Mouse (Mus musculus): Measurements from ENCODE around the gene Tmod2.

DNA sequence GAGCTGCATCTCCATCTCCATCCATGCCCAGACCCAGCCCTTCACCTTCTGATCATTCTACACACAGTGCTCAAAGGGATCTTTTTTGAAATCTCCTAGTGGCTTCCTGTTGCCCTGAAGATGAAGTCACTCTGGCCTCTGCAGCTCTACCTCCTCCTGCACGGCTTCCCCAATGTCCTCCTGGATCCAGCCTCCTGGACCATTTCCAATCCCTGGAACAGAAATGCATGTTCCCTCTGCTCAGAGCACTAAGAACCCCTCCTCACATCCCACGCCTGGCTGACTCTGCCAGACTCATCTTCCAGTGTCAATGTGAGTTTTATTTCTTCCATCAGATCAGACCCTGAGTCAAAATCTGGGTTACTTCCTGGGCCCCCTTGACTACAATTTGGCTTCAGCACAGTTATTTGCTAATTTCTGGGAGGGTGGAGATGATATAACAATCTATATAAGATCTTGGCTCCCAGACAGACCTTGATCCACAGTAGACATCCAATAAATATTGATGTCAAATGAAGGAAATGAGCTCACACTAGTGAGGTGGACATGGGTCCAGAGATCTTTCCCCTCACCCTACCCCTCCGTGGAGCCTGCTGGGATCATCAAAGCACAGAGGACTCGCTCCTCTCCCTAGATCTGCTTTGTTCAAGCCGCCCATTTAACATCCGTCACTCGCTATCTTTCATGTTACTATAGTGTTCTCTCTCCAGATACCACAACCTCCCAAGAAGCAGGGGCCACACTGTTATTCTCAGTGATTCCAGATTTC is 10.8 kb downstream of the Tmod2 start:
- TF ChIP-seq CTCF (IDR thresholded peaks at IDR 0.05; ENCODE audit: insufficient read depth, low read length) (no peak), POLR2A (IDR thresholded peaks at IDR 0.05; ENCODE audit: borderline replicate concordance, extremely low read depth, low read depth, low read length) (no peak)

Measured in lung, adult 2 months (tissue).